Mouse (Mus musculus) sigmoid colon, adult 10 weeks (tissue): Measurements from ENCODE around the gene Fam102a. TPM values are rescaled to one million over a fixed set of nuclear protein-coding genes. Genes with fewer than 3 reads are reported as not detected.

Source experiments
- polyA plus RNA-seq: library from polyadenylated mRNA; stranded (reverse); fragments of 350-450 nt; fragmentation: Illumina TruSeq; extraction: RNeasy Lipid Tissue Mini Kit (QIAGEN cat#74804); gene quantifications from one replicate; pipeline ENCODE4 v1.2.3, GENCODE M21; 2014; ENCODE audit warnings: low read depth, low replicate concordance

Fam102a gene
- 20.4 TPM for polyA plus RNA-seq

DNA sequence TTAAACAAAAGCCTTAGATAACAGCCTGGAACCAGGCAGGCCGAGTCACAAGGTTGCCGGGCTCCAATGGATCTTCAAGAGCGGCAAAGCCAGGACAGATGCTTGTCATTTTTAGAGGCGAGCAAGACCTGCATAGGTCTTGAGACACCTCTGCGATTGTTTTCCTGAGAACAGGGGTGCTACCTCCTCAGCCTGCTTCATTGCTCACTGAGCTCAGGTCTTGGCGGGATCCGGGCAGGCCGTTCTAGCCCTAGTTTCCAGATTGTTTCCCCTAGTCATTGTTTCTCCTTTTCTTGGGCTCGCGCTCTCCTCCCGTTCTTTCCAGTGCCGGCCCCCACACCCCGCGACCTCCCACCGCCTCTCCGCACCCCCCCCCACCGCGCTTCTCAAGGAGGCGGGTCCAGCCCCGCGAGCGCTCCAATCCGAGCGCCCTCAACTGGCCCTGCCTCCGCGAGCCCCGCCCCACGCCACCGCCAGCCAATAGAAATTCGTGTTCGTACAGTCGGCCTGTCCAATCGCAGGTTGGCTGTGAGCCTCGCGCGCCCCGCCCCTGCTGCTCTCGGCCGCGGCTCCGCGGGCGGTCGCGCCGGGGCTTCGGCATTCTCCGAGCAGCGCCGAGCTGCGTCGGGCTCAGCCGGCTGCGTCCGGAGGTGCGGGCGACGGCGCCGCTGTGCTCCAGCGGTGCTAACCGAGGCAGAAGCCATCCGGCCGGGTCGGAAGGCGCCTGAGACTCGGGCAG lies at the start of gene Fam102a:
Gene Fam102a, plus strand, starts transcription at position 600 of the 739 bp plus-strand sequence.

GRCm38 (mm10) chr2:32570698-32571494 lies 35.8 kb downstream of the Fam102a start, which contains the start of gene Dpm2:
Dpm2 (plus strand) TSS chr2:32570858.

DNA sequence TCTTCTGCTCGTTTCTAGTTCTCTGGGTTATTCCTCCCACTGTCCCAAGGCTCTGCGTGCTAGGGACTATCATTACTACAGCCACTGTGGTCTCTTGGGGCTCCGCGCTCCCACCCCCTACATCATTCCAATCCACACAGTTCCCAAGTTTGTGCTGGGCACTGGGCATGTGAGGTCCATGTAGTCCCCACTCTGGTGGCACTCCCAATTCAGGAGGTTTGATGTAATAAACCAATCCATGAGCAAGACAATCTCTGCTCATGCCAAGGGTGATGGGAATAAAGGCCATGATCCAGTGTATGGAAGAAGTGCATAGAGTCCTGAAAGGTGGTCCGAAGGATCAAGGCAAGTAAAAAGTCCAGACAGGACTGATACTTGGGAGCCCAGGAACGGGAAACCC lies 39.4 kb downstream of the Fam102a start, which contains the start of gene Pip5kl1:
Gene Pip5kl1, plus strand, starts transcription at position 301 of the 400 bp plus-strand sequence.

GRCm38 (mm10) chr2:32575586-32576160 lies 40.5 kb downstream of the Fam102a start, which contains the start of gene 9430097D07Rik:
9430097D07Rik (minus strand) TSS chr2:32575684.

GRCm38 (mm10) chr2:32586871-32587351 lies 51.8 kb downstream of the Fam102a start, which contains the start of gene St6galnac4:
St6galnac4 (plus strand) TSS chr2:32587095.

GRCm38 (mm10) chr2:32599409-32599808 lies 64.3 kb downstream of the Fam102a start, which contains the start of gene St6galnac6:
St6galnac6 (plus strand) TSS chr2:32599709.

Other genes starting within 250 kb of the Fam102a start
- 21.2 TPM for gene Golga2, start 247.9 kb upstream of the Fam102a start, polyA plus RNA-seq
- gene Swi5, start 247.3 kb upstream of the Fam102a start, polyA plus RNA-seq, result 189 TPM
- 15.1 TPM for gene Ciz1, start 183.0 kb upstream of the Fam102a start, polyA plus RNA-seq
- 2.1 TPM for gene Dnm1, start 182.0 kb upstream of the Fam102a start, polyA plus RNA-seq
- gene 1110008P14Rik, start 153.4 kb upstream of the Fam102a start, polyA plus RNA-seq, result 1.0 TPM
- gene Lcn2, start 147.1 kb upstream of the Fam102a start, polyA plus RNA-seq, result 1.7 TPM
- 1.1 TPM for gene Ptges2, start 139.4 kb upstream of the Fam102a start, polyA plus RNA-seq
- 0.82 TPM for gene Naif1, start 84.9 kb upstream of the Fam102a start, polyA plus RNA-seq
- 2.2 TPM for gene Slc25a25, start 83.9 kb upstream of the Fam102a start, polyA plus RNA-seq
- 3.8 TPM for gene Dpm2, start 35.5 kb downstream of the Fam102a start, polyA plus RNA-seq
- gene Pip5kl1, start 39.5 kb downstream of the Fam102a start, polyA plus RNA-seq, result not detected
- gene 9430097D07Rik, start 40.4 kb downstream of the Fam102a start, polyA plus RNA-seq, result not detected
- 8.4 TPM for gene St6galnac4, start 51.8 kb downstream of the Fam102a start, polyA plus RNA-seq
- 109 TPM for gene St6galnac6, start 64.4 kb downstream of the Fam102a start, polyA plus RNA-seq
- 1.3 TPM for gene Ak1, start 86.4 kb downstream of the Fam102a start, polyA plus RNA-seq
- gene Eng, start 111.3 kb downstream of the Fam102a start, polyA plus RNA-seq, result 2.1 TPM
- gene Fpgs, start 168.8 kb downstream of the Fam102a start, polyA plus RNA-seq, result 1.1 TPM
- gene Cdk9, start 177.7 kb downstream of the Fam102a start, polyA plus RNA-seq, result 50.0 TPM
- gene Sh2d3c, start 185.7 kb downstream of the Fam102a start, polyA plus RNA-seq, result 0.63 TPM
- gene 6330409D20Rik, start 205.7 kb downstream of the Fam102a start, polyA plus RNA-seq, result not detected
- gene Tor2a, start 221.9 kb downstream of the Fam102a start, polyA plus RNA-seq, result 1.7 TPM
- 0.41 TPM for gene Ttc16, start 240.3 kb downstream of the Fam102a start, polyA plus RNA-seq
- gene Ptrh1, start 240.5 kb downstream of the Fam102a start, polyA plus RNA-seq, result 3.2 TPM
- not detected for gene Cfap157, start 249.1 kb downstream of the Fam102a start, polyA plus RNA-seq